13 mouse cellular contexts compared by ENCODE assay signal in genomic region chr5:112604251-112604650, GRCm38 (mm10). TPM values are rescaled to one million over a fixed set of nuclear protein-coding genes. Genes with fewer than 3 reads are reported as not detected.
DNase-seq lines count a peak whose midpoint lies in the region; ATAC-seq and TF ChIP-seq lines count a peak whose summit lies in the region.
"Had no signal": no experiment of that assay in that cellular context is flagged by ENCODE, and none has a peak within 500 bp of the region (broad histone marks: within the 10 kb centered on the region; RNA-seq: fewer than 3 reads in every experiment).

No protein-coding gene starts in this region.

- H3K27me3 ChIP-seq in hindbrain, embryonic 10.5 days (ENCODE audit: insufficient read depth, poor library complexity, severe bottlenecking), result 0 out of 2 replicates have a peak, but pooled peaks cover 5% of the 10 kb centered on the region
- H3K27me3 ChIP-seq in hindbrain, embryonic 11.5 days (ENCODE audit: control insufficient read depth, insufficient read depth, low read length), result no peaks in the 10 kb centered on the region
- H3K27me3 ChIP-seq in lung, embryonic 16.5 days (ENCODE audit: control insufficient read depth, insufficient read depth, low read depth, low read length), result no peaks in the 10 kb centered on the region
- no peaks in the 10 kb centered on the region for H3K27me3 ChIP-seq in embryonic facial prominence, embryonic 14.5 days (replicated peaks; ENCODE audit: control insufficient read depth, insufficient read depth, low read length)

- peaks cover 32% of the 10 kb centered on the region for H3K4me1 ChIP-seq in hindbrain, embryonic 10.5 days (replicated peaks)
- H3K4me1 ChIP-seq in hindbrain, embryonic 11.5 days (replicated peaks; ENCODE audit: control insufficient read depth, insufficient read depth, low read length), result no peaks in the 10 kb centered on the region
- H3K4me1 ChIP-seq in lung, embryonic 16.5 days (replicated peaks; ENCODE audit: control insufficient read depth, insufficient read depth, low read length), result peaks cover 34% of the 10 kb centered on the region
- H3K4me1 ChIP-seq in lung, adult 2 months (ENCODE audit: control insufficient read depth, insufficient read depth, low read length), result no peaks in the 10 kb centered on the region; the same call in 1 of the 2 replicates
- peaks cover 25% of the 10 kb centered on the region for H3K4me1 ChIP-seq in embryonic facial prominence, embryonic 14.5 days (ENCODE audit: control insufficient read depth, insufficient read depth, low read length)

- TF ChIP-seq POLR2A in lung, adult 2 months (IDR thresholded peaks at IDR 0.05; ENCODE audit: borderline replicate concordance, extremely low read depth, low read depth, low read length), result no peak

- WGBS in hindbrain, embryonic 10.5 days, result 85% methylated on average over 1 of the region's 1 CpGs
- WGBS in hindbrain, embryonic 11.5 days, result 100% methylated on average over 1 of the region's 1 CpGs
- WGBS in lung, embryonic 16.5 days, result 44% methylated on average over 1 of the region's 1 CpGs
- WGBS in lung, adult 2 months, result 70% methylated on average over 1 of the region's 1 CpGs
- WGBS in embryonic facial prominence, embryonic 14.5 days, result 74% methylated on average over 1 of the region's 1 CpGs

- no peak overlapping the region for H3K4me3 ChIP-seq in hindbrain, embryonic 10.5 days
- H3K4me3 ChIP-seq in hindbrain, embryonic 11.5 days (ENCODE audit: low read depth, low read length), result no peak overlapping the region
- no peak overlapping the region for H3K4me3 ChIP-seq in lung, embryonic 16.5 days (ENCODE audit: low read length)
- no peak overlapping the region for H3K4me3 ChIP-seq in lung, adult 2 months (replicated peaks; ENCODE audit: extremely low read depth, low read depth, low read length)
- no peak overlapping the region for H3K4me3 ChIP-seq in embryonic facial prominence, embryonic 14.5 days (ENCODE audit: low read depth, low read length)

- H3K9me3 ChIP-seq in hindbrain, embryonic 10.5 days, result no peaks in the 10 kb centered on the region
- H3K9me3 ChIP-seq in hindbrain, embryonic 11.5 days (ENCODE audit: control insufficient read depth, low read length), result no peaks in the 10 kb centered on the region
- no peaks in the 10 kb centered on the region for H3K9me3 ChIP-seq in lung, embryonic 16.5 days (ENCODE audit: control insufficient read depth, low read length)
- no peaks in the 10 kb centered on the region for H3K9me3 ChIP-seq in embryonic facial prominence, embryonic 14.5 days (ENCODE audit: control insufficient read depth, low read length)

- no peak overlapping the region for H3K9ac ChIP-seq in hindbrain, embryonic 11.5 days (ENCODE audit: low read depth, low read length)
- no peak overlapping the region for H3K9ac ChIP-seq in lung, embryonic 16.5 days (ENCODE audit: low read length)
- H3K9ac ChIP-seq in embryonic facial prominence, embryonic 14.5 days (ENCODE audit: low read depth, low read length), result no peak overlapping the region

- peak; percentile 31 for DNase-seq in adrenal gland, adult 2 months
- no peak for DNase-seq in adrenal gland, postnatal 14 days
- DNase-seq in hindbrain, embryonic 10.5 days (ENCODE audit: low spot score), result no peak
- DNase-seq in hindbrain, embryonic 11.5 days (ENCODE audit: low spot score), result no peak
- no peak for DNase-seq in lung, adult 2 months
- DNase-seq in embryonic facial prominence, embryonic 14.5 days (ENCODE audit: low spot score), result peak; percentile 56
- DNase-seq in heart, postnatal 10 days, result no peak
- DNase-seq: adrenal gland, postnatal 10 days; thymus, adult 18-20 months had no signal

- no peak for ATAC-seq in hindbrain, embryonic 11.5 days (ENCODE audit: low FRiP score)
- ATAC-seq in lung, embryonic 16.5 days (ENCODE audit: low read depth), result no peak
- no peak for ATAC-seq in embryonic facial prominence, embryonic 14.5 days (ENCODE audit: low read depth)
- ATAC-seq: forebrain, embryonic 14.5 days had no signal

- no peak overlapping the region for H3K4me2 ChIP-seq in hindbrain, embryonic 11.5 days (replicated peaks; ENCODE audit: low read depth, low read length)
- no peak overlapping the region for H3K4me2 ChIP-seq in lung, embryonic 16.5 days (ENCODE audit: low read depth, low read length)
- H3K4me2 ChIP-seq in embryonic facial prominence, embryonic 14.5 days (ENCODE audit: low read depth, low read length), result no peak overlapping the region

- no peaks in the 10 kb centered on the region for H3K36me3 ChIP-seq in hindbrain, embryonic 10.5 days
- H3K36me3 ChIP-seq in hindbrain, embryonic 11.5 days (ENCODE audit: control insufficient read depth, insufficient read depth, low read length), result no peaks in the 10 kb centered on the region
- H3K36me3 ChIP-seq in lung, embryonic 16.5 days (ENCODE audit: control insufficient read depth, insufficient read depth, low read length), result no peaks in the 10 kb centered on the region
- no peaks in the 10 kb centered on the region for H3K36me3 ChIP-seq in embryonic facial prominence, embryonic 14.5 days (ENCODE audit: control insufficient read depth, insufficient read depth, low read length)

- intact Hi-C loops in heart, postnatal 10 days (cut with DNase I), result no loop called here

- peak overlapping the region; percentile 25; the same call in 1 of the 2 replicates for H3K27ac ChIP-seq in hindbrain, embryonic 10.5 days
- no peak overlapping the region for H3K27ac ChIP-seq in hindbrain, embryonic 11.5 days (ENCODE audit: low read depth, low read length)
- 0 out of 2 replicates have a peak overlapping the region, but pooled peaks have one; percentile 12 for H3K27ac ChIP-seq in lung, embryonic 16.5 days (ENCODE audit: low read length)
- no peak overlapping the region for H3K27ac ChIP-seq in embryonic facial prominence, embryonic 14.5 days (replicated peaks; ENCODE audit: low read depth, low read length)
- H3K27ac ChIP-seq: kidney, postnatal 0 days; macrophage had no signal

- TF ChIP-seq CTCF in lung, adult 2 months (IDR thresholded peaks at IDR 0.05; ENCODE audit: insufficient read depth, low read length), result no peak

RNA-seq across cellular contexts. Expression of gene Sez6l, which starts 27.3 kb away (rescaled TPM):
- total RNA-seq in adrenal gland, adult 2 months (2021), result 1 to 10 TPM; 7.0 to 8.9 TPM
- 3.7 and 5.1 TPM in 2 replicates for polyA plus RNA-seq in adrenal gland, adult 2 months (2012; rRNA removed)
- 4.3 and 4.4 TPM in 2 replicates for total RNA-seq in adrenal gland, postnatal 14 days (2021)
- polyA plus RNA-seq in hindbrain, embryonic 10.5 days (2016; fragmentation: Nextera tagmentation; extraction: Ambion mirVana), result 1.4 and 6.0 TPM in 2 replicates
- polyA plus RNA-seq in hindbrain, embryonic 11.5 days (2014; fragmentation: Nextera tagmentation; extraction: Ambion mirVana), result 4.9 and 5.1 TPM in 2 replicates
- polyA plus RNA-seq in lung, embryonic 16.5 days (2015; fragmentation: Nextera tagmentation; extraction: Ambion mirVana), result 0.38 and 0.39 TPM in 2 replicates
- 0.12 and 0.38 TPM in 2 replicates for polyA plus RNA-seq in lung, adult 2 months (2012; rRNA removed)
- 0.82 and 1.2 TPM in 2 replicates for polyA plus RNA-seq in embryonic facial prominence, embryonic 14.5 days (2014; fragmentation: Nextera tagmentation; extraction: Ambion mirVana)
- under 1 TPM; 0.31 to 0.62 TPM for total RNA-seq in heart, postnatal 10 days (2021)
- polyA plus RNA-seq: macrophage had no signal

Comparison
In these comparisons a context has a peak if more than half of its experiments do, and no peak if none do; other contexts are left out.
1. DNase-seq: peak in adrenal gland, adult 2 months (single experiment) and embryonic facial prominence, embryonic 14.5 days (single experiment); none in adrenal gland, postnatal 14 days (single experiment), hindbrain, embryonic 10.5 days (single experiment), hindbrain, embryonic 11.5 days (single experiment), lung, adult 2 months (single experiment) and heart, postnatal 10 days (0 of 2).
2. H3K27ac ChIP-seq: peak in hindbrain, embryonic 10.5 days (single experiment) and lung, embryonic 16.5 days (single experiment); none in hindbrain, embryonic 11.5 days (single experiment) and embryonic facial prominence, embryonic 14.5 days (single experiment).